Mouse (Mus musculus) cortical plate, adult 2 months (tissue): ENCODE results near the gene Med18. TPM values are rescaled to one million over a fixed set of nuclear protein-coding genes. Genes with fewer than 3 reads are reported as not detected.

ENCODE experiments used
- H3K27ac ChIP-seq: fragments of 200-500 bp; 2 replicates; pipeline ENCODE4 v1.5.1; 2012; ENCODE audit warnings: low read length, control low read depth, inconsistent platforms; ENCODE audit not compliant: insufficient read depth
- H3K4me1 ChIP-seq: fragments of 200-500 bp; 2 replicates; pipeline ENCODE4 v1.6.1; 2011; ENCODE audit warnings: low read length; ENCODE audit not compliant: control insufficient read depth, insufficient read depth
- H3K4me3 ChIP-seq: fragments of 200-500 bp; 2 replicates; pipeline ENCODE4 v1.5.1; 2011; ENCODE audit warnings: mild to moderate bottlenecking, low read length, control low read depth; ENCODE audit not compliant: insufficient read depth
- CTCF ChIP-seq: fragments of 200-500 bp; IDR thresholded peaks from 2 replicates; pipeline ENCODE4 v1.5.1; 2011; ENCODE audit warnings: mild to moderate bottlenecking, control low read depth, low read length; ENCODE audit not compliant: insufficient read depth; ENCODE audit errors: extremely low read depth
- POLR2A ChIP-seq: fragments of 200-500 bp; IDR thresholded peaks from 2 replicates; pipeline ENCODE4 v1.6.1; 2011; ENCODE audit warnings: mild to moderate bottlenecking, low read length, control low read depth; ENCODE audit not compliant: insufficient read depth; ENCODE audit errors: extremely low read depth
- polyA plus RNA-seq: library from polyadenylated mRNA; depleted of rRNA; stranded (reverse); fragments of >200 nt; gene quantifications from 2 replicates; pipeline ENCODE4 v1.2.3, GENCODE M21; 2012

Med18 gene
- polyA plus RNA-seq, 1 experiment, result 5.6 TPM

GRCm38 (mm10) chr4:132501639-132502038 lies 37.9 kb upstream of the Med18 start:
- Histone ChIP-seq H3K4me3 (no peak overlapping the region), H3K27ac (no peak overlapping the region), H3K4me1 (no peaks in the 10 kb centered on the region)
- no peak for TF ChIP-seq CTCF
- no peak for TF ChIP-seq POLR2A

DNA sequence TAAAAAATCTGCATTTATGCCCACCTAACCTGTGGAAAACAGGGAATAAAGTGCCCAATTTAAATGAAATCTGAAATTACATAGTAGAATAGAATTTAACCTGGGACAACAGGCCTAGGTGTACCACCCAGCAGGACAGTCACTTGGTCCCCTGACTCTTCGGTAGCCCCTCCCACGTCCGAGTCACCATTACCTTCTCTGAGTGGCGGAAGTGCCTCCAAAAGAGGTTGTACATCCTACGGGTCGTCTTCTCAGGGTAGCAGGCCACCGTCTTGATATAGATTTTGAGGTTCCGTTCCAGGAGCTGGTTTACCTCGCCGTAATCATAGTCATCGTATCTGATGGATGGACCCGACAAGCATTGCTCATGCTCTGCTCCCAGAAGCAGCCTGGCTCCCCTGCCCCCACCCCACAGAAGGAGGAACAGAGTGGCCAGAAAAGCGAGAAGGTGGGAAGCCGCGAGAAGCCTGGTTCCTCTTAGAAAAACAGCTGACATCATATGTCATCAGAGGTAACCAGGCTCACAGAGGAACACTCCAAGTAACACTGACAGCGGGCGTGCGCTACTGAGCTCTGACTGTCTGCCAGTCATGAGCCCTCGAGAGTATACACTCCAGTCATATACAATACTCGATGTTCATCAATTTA lies 30.7 kb upstream of the Med18 start:
- TF ChIP-seq POLR2A (no peak), CTCF (no peak)
- no peaks in the 10 kb centered on the region for H3K4me1 ChIP-seq
- no peak overlapping the region for H3K27ac ChIP-seq
- no peak overlapping the region for H3K4me3 ChIP-seq

DNA sequence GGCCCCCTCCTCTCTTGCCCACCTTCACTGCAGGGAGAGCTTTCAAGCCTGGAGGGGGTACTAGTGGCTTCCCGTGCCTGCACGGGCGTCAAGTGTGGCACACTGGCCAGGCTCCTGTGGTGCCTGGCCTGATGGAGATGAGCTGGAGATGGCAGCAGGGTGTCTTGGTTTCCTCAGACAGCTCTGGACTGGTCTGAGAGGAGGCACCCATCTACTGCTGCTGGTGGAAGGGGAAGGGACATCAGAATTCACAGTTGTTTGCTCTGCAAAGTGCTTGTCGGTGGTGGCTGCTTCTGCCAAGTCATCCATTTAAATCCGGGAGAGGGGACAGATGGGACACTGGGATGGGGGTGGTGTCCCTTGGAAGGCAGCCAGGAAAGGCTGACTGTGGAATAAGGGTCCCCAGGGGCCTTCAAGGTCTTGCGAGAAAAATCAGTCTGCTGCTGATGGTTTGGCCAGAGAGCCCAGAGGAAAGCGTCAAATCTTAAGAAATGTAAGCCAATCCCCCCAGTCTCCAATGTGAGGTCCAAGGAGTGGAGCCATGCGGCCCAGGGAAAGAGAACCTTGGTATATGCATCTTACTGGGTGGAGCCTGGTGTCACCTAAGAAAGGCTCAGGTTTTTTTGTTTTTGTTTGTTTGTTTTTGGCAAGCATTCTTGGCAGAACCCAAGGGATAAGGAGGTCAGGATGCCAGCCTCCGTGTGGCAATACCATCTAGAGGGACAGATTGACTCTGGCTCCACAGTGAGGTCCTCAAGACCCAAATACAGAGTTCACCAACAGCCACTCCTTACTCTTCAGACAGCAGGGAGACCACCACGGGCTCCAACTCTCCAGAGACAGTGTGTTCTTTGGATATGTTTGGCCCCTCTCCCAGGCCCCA lies 28.7 kb upstream of the Med18 start:
- TF ChIP-seq POLR2A (no peak), CTCF (no peak)
- Histone ChIP-seq H3K4me1 (no peaks in the 10 kb centered on the region), H3K27ac (no peak overlapping the region)

GRCm38 (mm10) chr4:132491748-132492147 lies 28.0 kb upstream of the Med18 start:
- no peaks in the 10 kb centered on the region for H3K4me1 ChIP-seq
- H3K4me3 ChIP-seq, result no peak overlapping the region
- H3K27ac ChIP-seq, result no peak overlapping the region
- TF ChIP-seq CTCF, result no peak
- no peak for TF ChIP-seq POLR2A

More for the DNA sequence above, 28.7 kb upstream of the Med18 start:
- H3K4me3 ChIP-seq, result no peak overlapping the region

DNA sequence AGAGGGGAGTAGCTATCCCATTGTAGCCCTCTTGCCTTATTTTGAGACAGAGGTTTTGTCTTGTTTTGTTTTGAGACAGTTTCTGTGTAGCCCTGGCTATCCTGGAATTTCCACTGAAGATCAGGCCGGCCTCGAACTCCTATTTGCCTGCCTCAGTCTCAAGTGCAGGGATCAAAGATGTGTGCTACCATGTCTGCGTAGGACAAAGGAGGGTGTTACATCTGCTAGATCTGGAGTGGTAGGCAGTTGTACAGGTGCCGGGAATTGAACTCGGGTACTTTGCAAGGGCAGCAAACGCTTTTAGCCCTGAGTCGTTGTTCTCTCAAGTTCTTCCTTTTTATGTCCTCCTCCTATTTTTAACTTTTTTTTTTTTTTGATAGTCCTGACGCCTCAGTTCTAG lies 27.3 kb upstream of the Med18 start:
- H3K4me3 ChIP-seq, result no peak overlapping the region
- no peak for TF ChIP-seq CTCF
- no peak for TF ChIP-seq POLR2A
- no peaks in the 10 kb centered on the region for H3K4me1 ChIP-seq
- no peak overlapping the region for H3K27ac ChIP-seq

- TF ChIP-seq POLR2A (no peak), CTCF (no peak)
- Histone ChIP-seq H3K27ac (no peak overlapping the region), H3K4me1 (no peaks in the 10 kb centered on the region), H3K4me3 (no peak overlapping the region)
These were observed 26.7 kb upstream of the Med18 start for GRCm38 (mm10) chr4:132490273-132491010.

- no peak overlapping the region for H3K4me3 ChIP-seq
- H3K27ac ChIP-seq, result no peak overlapping the region
- no peaks in the 10 kb centered on the region for H3K4me1 ChIP-seq
- TF ChIP-seq CTCF (no peak), POLR2A (no peak)
These were observed 25.3 kb upstream of the Med18 start for GRCm38 (mm10) chr4:132488976-132489375.

DNA sequence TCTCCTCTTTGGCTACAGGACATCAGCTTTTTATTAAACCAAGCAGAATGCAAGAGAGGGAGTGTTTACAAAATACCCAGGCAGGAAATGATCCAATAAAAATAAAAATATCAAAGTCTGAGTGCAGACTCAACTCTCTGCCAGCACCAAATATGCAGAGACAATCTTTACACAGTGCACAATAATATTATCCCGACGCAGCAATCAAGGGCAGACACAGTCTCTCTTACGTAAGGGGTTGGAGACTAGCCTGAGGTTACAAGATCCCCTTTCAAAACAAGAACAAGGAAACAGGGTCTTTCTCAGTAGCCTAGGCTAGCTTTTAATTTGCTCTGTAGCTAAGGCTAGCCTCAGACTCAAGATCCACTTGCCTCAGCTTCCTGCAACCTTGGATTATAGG lies 24.8 kb upstream of the Med18 start:
- Histone ChIP-seq H3K27ac (no peak overlapping the region), H3K4me1 (no peaks in the 10 kb centered on the region), H3K4me3 (no peak overlapping the region)
- TF ChIP-seq CTCF, result no peak
- no peak for TF ChIP-seq POLR2A

GRCm38 (mm10) chr4:132484820-132485219 lies 21.1 kb upstream of the Med18 start:
- Histone ChIP-seq H3K4me1 (no peaks in the 10 kb centered on the region), H3K27ac (no peak overlapping the region), H3K4me3 (no peak overlapping the region)
- TF ChIP-seq POLR2A, result no peak
- TF ChIP-seq CTCF, result no peak

GRCm38 (mm10) chr4:132484231-132484630 lies 20.5 kb upstream of the Med18 start:
- H3K27ac ChIP-seq, result no peak overlapping the region
- H3K4me3 ChIP-seq, result no peak overlapping the region
- TF ChIP-seq POLR2A (no peak), CTCF (no peak)
- no peaks in the 10 kb centered on the region for H3K4me1 ChIP-seq
